Comparison of ENCODE assay signal across 10 mouse cellular contexts in genomic region chr16:85415415-85415814, GRCm38 (mm10).
DNase-seq lines count a peak whose midpoint lies in the region; ATAC-seq and TF ChIP-seq lines count a peak whose summit lies in the region.
"Had no signal": no experiment of that assay in that cellular context is flagged by ENCODE, and none has a peak within 500 bp of the region (broad histone marks: within the 10 kb centered on the region; RNA-seq: fewer than 3 reads in every experiment).

No protein-coding gene starts in this region.

- intact Hi-C loops in heart, adult 2 months (cut with DNase I) = no loop called here

- no peaks in the 10 kb centered on the region for H3K36me3 ChIP-seq in heart, adult 2 months (ENCODE audit: control insufficient read depth, insufficient read depth, low read length)
- no peaks in the 10 kb centered on the region for H3K36me3 ChIP-seq in heart, embryonic 11.5 days (ENCODE audit: control insufficient read depth, insufficient read depth, low read length)

- no peaks in the 10 kb centered on the region for H3K27me3 ChIP-seq in heart, adult 2 months (ENCODE audit: control insufficient read depth, insufficient read depth, low read length)
- no peaks in the 10 kb centered on the region for H3K27me3 ChIP-seq in heart, embryonic 11.5 days (ENCODE audit: control insufficient read depth, insufficient read depth, low read length)
- H3K27me3 ChIP-seq: CH12.LX had no signal

- H3K9ac ChIP-seq in heart, adult 2 months (ENCODE audit: low read depth, low read length) = no peak overlapping the region
- H3K9ac ChIP-seq in heart, embryonic 11.5 days (ENCODE audit: low read depth, low read length) = no peak overlapping the region

- WGBS in heart, adult 2 months = 62% methylated on average over 3 of the region's 3 CpGs
- 89% methylated on average over 3 of the region's 3 CpGs for WGBS in heart, embryonic 11.5 days (ENCODE audit: insufficient replicate concordance)

- peak overlapping the region; percentile 47 for H3K27ac ChIP-seq in heart, adult 2 months
- no peak overlapping the region for H3K27ac ChIP-seq in heart, embryonic 11.5 days (ENCODE audit: low read depth, low read length)

- no peaks in the 10 kb centered on the region for H3K79me2 ChIP-seq in heart, adult 2 months (replicated peaks; ENCODE audit: control insufficient read depth, insufficient read depth, low read length)

- ATAC-seq in heart, embryonic 11.5 days (replicated peaks; ENCODE audit: insufficient number of reproducible peaks, low FRiP score, low TSS enrichment) = no peak

- no peak for TF ChIP-seq CTCF in heart, adult 2 months (IDR thresholded peaks at IDR 0.05)

- no peak overlapping the region for H3K4me2 ChIP-seq in heart, embryonic 11.5 days

- no peaks in the 10 kb centered on the region for H3K4me1 ChIP-seq in heart, adult 2 months (ENCODE audit: control insufficient read depth, insufficient read depth, low read length)
- H3K4me1 ChIP-seq in heart, embryonic 11.5 days (ENCODE audit: control insufficient read depth, insufficient read depth, low read length) = no peaks in the 10 kb centered on the region

- peak; percentile 71 to 82 for DNase-seq in heart, adult 2 months
- DNase-seq in retina, adult 2 months (ENCODE audit: low read depth, low spot score) = peak; percentile 1
- no peak for DNase-seq in retina, embryonic 14.5 days (ENCODE audit: low spot score)
- peak; percentile 26 to 74 for DNase-seq in cerebellum, postnatal 4 days (ENCODE audit: low spot score in 2 of 2)
- DNase-seq in testis, postnatal 14 days (ENCODE audit: low spot score) = peak; percentile 30
- DNase-seq in urinary bladder, postnatal 4 days (ENCODE audit: low spot score in 2 of 2) = no peak
- no peak for DNase-seq in right cerebral cortex, postnatal 36 days (ENCODE audit: low spot score in 2 of 2)
- DNase-seq: lung, adult 2 months had no signal

- H3K9me3 ChIP-seq in heart, embryonic 11.5 days (replicated peaks; ENCODE audit: control insufficient read depth, low read length) = no peaks in the 10 kb centered on the region

- no peak overlapping the region for H3K4me3 ChIP-seq in heart, adult 2 months
- H3K4me3 ChIP-seq in heart, embryonic 11.5 days (ENCODE audit: low read depth, low read length) = no peak overlapping the region

- TF ChIP-seq EP300 in heart, adult 2 months (IDR thresholded peaks at IDR 0.05; ENCODE audit: insufficient read depth, low read depth, low read length) = peak; percentile 68; the same call in 1 of the 2 replicates

- TF ChIP-seq POLR2A in heart, adult 2 months (IDR thresholded peaks at IDR 0.05; ENCODE audit: insufficient read depth, low read depth, low read length) = no peak

Comparison
In these comparisons a context has a peak if more than half of its experiments do, and no peak if none do; other contexts are left out.
1. DNase-seq: peak in heart, adult 2 months (2 of 2), retina, adult 2 months (single experiment), cerebellum, postnatal 4 days (2 of 2) and testis, postnatal 14 days (single experiment); none in retina, embryonic 14.5 days (single experiment), urinary bladder, postnatal 4 days (0 of 2) and right cerebral cortex, postnatal 36 days (0 of 2).